Mouse (Mus musculus): Measurements from ENCODE around the gene Pdgfa.

DNA sequence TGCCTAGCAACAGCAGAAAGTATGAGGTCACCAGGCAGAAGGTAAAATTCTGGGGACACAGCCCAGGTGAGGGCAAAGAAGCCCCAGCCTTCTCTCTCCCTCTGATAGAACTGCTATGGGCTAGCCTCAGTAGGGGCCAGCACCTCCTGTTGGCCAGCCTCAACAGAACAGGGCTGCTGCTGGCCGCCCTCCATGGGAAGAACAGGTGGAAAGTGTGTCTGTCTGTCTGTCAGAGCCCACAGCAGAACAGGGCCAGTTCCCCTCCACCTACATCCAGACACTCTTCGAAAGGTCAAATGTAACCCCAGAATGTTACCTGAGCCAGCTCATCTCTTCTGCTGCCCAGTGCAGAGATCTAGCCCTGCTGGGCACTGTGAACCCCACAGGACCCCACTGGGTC is 45.9 kb downstream of the Pdgfa start:
- TF ChIP-seq POLR2A (IDR thresholded peaks at IDR 0.05; ENCODE audit: extremely low read depth, insufficient read depth, low read length) (no peak), CTCF (IDR thresholded peaks at IDR 0.05; ENCODE audit: low read depth, low read length) (no peak)

Data from liver, adult 2 months (tissue).